Mouse (Mus musculus) splenic B cell, adult 2 months (primary cell): ENCODE measurements around the gene Cuedc1.

ENCODE experiments used
- DNase-seq: peaks from one replicate; pipeline ENCODE4 v3.0.0-alpha.2; 2011; ENCODE audit warnings: low read depth, low spot score
- H3K27me3 ChIP-seq: 2 replicates; pipeline ENCODE4 v1.6.1; 2012; ENCODE audit warnings: mild to moderate bottlenecking, low read length, moderate library complexity, mixed read lengths; ENCODE audit not compliant: control insufficient read depth, poor library complexity, insufficient read depth, severe bottlenecking
- H3K36me3 ChIP-seq: 2 replicates; pipeline ENCODE4 v1.6.1; 2012; ENCODE audit warnings: mild to moderate bottlenecking, low read length, moderate library complexity, mixed read lengths; ENCODE audit not compliant: control insufficient read depth, poor library complexity, insufficient read depth, severe bottlenecking

Gene Cuedc1

DNA sequence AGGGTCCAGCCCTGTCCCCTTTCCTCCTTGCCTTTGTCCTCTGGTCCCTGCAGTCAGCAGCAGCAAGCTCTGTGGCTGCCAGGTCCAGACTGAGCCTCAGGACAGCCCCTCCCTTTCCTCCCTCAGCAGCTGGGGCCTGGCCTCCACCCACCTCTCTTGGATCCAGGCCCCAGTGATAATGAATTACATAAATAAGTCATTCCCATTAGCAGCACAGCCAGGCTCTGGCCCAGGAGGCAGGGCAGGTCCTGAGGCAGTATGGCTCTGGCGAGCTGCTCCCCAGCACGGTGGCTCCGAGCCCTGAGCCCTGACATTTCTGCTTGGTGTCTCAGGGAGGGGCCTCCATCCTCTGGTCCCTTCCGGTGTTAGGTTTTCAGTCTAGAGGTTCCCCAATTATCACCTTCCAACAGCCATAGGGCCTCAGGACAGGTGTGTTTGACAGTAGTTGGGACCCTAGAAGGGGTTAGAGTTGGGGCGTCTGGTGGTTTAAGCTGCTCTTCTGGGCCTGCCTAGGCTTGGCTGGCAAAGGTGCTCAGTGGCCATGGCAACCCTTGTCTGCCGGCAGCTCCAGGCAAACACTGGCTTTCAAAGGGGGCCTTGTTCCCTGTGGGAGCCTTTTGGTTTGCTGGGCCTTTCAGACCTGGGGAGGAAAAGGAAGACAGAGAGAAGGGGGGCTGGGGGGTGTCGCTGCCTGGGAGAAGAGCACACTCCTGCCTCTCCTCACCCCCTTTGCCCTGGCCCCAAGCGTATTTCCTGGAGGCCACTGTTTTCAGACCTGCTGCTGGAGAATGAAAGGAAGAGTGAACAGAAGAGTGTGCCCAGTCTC is 21.2 kb downstream of the Cuedc1 start:
- Histone ChIP-seq H3K36me3 (no peaks in the 10 kb centered on the region), H3K27me3 (no peaks in the 10 kb centered on the region)
- no peak for DNase-seq

DNA sequence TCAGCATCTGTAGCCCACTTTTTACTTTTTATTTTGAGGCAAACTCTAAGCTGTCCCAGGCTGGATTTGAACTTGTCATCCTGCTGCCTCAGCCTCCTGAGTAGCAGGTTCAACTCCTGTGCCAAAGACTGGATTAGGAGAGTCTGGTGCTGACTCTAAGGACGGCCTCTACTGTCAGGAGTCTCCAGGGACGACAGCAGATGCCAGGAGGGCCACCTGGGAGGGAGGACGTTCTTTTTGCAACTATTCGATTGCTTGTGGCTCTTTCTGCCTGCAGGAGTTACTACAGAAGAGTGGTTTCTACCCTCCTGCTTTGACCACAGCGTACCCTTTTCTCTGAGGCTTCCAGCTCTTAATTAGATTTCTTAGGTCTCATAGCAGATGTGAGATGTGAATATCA is 24.7 kb downstream of the Cuedc1 start:
- Histone ChIP-seq H3K27me3 (no peaks in the 10 kb centered on the region), H3K36me3 (no peaks in the 10 kb centered on the region)
- no peak for DNase-seq

DNA sequence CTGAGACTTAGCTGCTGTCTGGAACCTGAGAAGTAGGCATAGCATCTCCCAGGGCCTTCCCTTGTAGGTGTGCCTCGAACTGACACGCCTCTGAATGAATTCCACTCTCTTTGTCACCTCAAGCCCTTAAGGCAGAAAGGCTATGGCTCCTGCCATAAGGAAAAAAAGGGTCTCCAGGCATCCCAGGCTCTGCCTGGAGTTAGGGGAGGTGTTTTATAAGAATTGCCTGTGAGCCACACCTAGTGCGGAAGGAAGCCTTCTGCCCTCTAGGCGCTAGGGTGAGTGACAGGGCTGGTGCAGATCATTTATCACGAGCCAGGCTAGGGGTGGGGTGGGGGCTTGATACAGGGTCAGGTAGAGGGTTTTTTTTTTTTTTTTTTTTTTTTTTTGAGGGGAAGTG is 25.2 kb downstream of the Cuedc1 start:
- H3K36me3 ChIP-seq, result no peaks in the 10 kb centered on the region
- no peaks in the 10 kb centered on the region for H3K27me3 ChIP-seq

DNA sequence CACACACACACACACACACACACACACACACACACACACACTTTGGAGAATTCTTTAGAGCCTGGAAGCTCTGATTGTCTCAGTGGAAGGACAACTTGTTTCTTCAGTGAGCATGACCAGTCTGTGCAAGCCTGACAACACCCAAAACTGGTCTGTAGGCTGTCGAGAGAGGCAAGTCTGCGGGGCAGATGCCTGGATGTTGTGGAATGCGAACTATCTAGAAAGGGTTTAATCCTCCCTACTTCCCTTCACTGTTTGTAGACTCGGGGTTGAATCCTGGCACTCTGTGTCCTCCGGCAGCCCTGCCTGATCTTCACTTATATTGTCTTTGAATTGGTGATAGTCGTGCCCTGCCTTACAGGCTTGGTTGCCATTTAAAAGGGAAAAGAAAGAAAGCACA is 25.9 kb downstream of the Cuedc1 start:
- no peak for DNase-seq
- no peaks in the 10 kb centered on the region for H3K36me3 ChIP-seq
- H3K27me3 ChIP-seq, result no peaks in the 10 kb centered on the region

More for the DNA sequence above, 25.2 kb downstream of the Cuedc1 start:
- DNase-seq, result no peak

DNA sequence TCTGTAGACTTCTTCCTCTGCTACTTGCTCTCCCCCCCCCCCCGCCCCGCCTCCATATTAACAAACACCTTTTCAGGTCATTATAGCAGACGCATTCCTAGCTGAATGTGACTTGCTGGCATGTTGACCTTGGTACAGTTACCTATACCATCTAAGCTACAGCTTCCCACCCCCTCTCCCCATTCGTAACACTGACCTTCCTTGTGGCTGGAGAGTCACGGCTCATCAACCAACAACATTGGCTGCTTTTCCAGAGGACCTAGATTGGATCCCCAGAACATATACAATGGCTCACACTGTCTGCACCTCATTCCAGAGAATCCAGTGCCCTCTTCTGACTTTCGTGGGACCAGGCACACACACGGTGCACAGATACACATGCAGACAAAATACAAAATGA is 27.6 kb downstream of the Cuedc1 start:
- no peaks in the 10 kb centered on the region for H3K36me3 ChIP-seq
- no peak for DNase-seq

DNA sequence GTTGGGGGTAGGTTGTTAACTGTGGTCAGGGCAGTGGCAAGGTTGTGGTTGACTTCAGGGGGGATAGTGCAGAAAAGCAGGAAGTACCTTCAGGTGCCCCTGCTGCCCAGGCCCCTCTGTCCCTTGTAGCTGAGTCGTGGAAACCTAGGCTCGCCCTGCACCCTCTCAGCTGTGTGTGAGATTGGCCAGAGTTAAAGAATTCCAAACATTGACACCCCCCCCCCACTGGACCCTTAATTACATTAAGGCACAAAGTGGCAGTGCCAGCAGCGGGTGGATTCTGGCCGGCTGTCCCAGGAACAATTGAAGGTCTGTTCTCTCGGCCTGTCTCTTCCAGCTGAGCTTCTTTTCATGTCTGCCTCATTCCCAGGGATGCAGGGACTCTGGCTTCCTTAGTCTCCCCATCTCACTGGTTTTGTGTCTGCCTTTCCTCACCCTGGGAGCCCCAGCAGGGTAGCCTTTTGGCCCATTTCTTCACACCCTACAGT is 28.5 kb downstream of the Cuedc1 start:
- no peak for DNase-seq
- Histone ChIP-seq H3K27me3 (no peaks in the 10 kb centered on the region), H3K36me3 (no peaks in the 10 kb centered on the region)

More for the DNA sequence above, 27.6 kb downstream of the Cuedc1 start:
- H3K27me3 ChIP-seq, result no peaks in the 10 kb centered on the region

DNA sequence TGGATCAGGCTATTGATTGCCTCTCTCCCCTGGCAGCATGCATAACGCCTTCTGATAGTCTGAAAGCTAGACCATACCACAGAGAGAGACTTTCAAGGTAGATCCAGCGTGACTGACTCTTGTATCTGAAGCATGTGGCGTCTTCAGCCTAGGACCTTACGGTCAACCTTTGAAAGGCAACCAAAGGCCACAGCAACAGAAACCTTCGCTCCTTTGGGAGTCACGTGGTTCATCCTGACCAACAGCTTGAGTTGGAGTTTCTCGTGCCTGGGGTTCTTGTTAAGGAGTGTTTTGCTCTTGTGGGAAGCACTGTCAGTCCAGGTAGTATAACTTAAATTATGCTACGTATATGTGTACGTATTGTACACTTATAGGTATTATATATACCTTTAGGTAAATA is 30.6 kb downstream of the Cuedc1 start:
- no peak for DNase-seq
- H3K36me3 ChIP-seq, result no peaks in the 10 kb centered on the region; the same call in 1 of the 2 replicates
- H3K27me3 ChIP-seq, result no peaks in the 10 kb centered on the region

DNA sequence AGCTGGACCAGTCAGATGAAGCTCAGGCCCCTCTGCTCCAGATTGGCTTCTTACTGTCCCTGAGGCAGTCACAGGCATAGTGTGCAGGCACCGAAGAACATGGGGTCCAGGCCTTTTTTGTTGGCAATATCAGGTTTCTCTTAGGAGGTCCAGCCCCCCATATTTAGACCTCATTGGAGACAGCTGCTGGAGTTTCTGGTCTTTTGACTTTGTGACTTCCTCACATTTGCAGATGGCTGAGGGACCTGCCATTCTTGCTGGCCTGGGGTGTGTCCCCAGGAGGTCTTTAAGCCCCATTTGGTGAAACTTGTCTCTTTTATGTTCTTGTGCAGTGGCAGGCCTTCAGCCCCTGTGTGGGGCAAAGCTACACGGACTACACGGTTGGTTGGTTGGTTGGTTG is 31.4 kb downstream of the Cuedc1 start:
- DNase-seq, result no peak
- Histone ChIP-seq H3K27me3 (no peaks in the 10 kb centered on the region), H3K36me3 (no peaks in the 10 kb centered on the region; the same call in 1 of the 2 replicates)

DNA sequence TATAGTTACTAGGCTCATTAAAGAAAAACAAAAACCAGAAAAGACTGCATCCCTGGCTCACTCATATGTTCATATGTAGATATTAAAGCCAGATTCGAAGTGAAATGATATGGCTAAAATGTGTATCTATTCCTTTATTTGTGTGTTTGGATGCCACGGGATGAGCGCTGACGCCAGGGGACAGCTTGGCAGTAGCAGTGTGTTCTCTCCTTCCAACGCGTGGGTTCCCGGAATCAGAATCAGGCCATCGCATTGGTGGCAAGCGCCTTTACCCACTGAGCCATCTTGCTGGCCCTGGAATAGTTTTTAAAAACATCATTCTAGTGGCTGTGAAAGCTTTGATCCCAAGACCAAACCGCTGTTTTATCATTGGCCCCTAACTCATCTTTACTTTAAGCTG is 32.1 kb downstream of the Cuedc1 start:
- Histone ChIP-seq H3K27me3 (no peaks in the 10 kb centered on the region), H3K36me3 (no peaks in the 10 kb centered on the region; the same call in 1 of the 2 replicates)
- no peak for DNase-seq

DNA sequence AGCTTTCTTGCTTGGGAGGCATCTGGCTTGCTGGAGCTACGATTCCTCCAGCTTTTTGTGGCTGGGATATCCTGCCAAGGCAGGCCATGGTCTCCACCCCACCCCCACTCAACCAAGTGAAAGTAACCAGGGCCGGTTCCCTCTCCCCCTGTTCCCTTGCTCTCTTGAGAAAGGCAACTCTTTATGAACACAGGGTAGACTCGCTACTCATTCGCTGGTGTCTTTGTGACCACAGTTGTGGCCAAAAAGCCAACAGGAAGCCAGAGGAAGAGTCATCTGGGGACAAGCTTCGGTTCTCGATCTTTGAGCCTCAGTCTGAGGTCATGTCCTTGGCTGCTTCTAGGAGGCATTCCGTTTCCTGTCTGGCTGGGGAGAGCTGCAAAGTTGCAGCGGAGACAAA is 34.0 kb downstream of the Cuedc1 start:
- DNase-seq, result peak; percentile 29
- Histone ChIP-seq H3K36me3 (no peaks in the 10 kb centered on the region; the same call in 1 of the 2 replicates), H3K27me3 (no peaks in the 10 kb centered on the region)

DNA sequence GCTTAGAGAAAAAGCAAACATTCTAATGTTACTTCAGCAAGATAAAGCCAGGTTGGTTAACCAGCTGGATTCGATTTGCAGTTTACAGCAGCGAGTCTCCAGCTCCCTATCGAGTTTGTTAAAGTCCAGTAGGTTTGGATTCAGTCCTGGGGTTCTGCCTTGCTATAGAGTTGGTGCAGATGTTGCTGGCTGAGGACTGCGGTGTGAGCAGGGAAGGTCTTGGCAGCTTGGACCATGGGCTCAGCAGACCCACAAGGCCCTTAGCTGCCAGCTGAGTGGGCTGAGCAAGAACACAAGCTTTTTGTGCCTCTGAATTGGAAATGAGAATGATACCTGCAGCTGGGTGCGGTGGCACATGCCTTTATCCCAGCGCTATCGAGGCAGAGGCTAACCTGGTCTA is 37.4 kb downstream of the Cuedc1 start:
- no peaks in the 10 kb centered on the region for H3K27me3 ChIP-seq
- DNase-seq, result no peak
- H3K36me3 ChIP-seq, result no peaks in the 10 kb centered on the region; the same call in 1 of the 2 replicates

DNA sequence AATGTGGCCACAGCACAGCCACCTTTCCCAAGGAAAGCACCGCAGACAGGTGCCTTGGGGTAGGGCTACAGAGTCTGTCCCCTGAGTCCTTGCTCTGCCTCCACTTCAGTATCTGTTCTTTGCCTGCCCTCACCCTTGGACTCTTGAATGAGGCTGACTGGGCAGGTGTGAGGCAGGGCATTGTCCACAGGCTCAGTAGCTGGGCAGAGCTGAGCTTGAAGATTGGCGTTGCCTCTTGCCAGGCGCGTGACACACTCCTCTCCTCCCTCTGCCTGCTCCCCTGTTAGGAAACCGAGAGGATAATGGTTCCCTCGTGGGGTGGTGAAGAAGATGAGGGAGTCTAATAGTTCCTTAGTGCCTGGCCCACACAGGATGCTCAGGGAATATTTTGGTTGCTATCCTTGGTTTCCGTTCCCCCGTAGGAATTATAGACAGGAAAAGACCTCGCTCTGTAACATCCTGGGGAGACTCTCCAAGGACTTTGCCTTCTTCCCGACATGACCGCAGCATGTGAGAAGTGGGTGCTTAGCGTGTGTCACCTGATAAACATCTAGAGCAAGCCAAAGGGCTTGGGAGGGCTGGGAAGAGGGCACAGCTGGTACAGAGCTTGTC is 40.1 kb downstream of the Cuedc1 start:
- no peaks in the 10 kb centered on the region for H3K27me3 ChIP-seq
- no peak for DNase-seq
- no peaks in the 10 kb centered on the region for H3K36me3 ChIP-seq

DNA sequence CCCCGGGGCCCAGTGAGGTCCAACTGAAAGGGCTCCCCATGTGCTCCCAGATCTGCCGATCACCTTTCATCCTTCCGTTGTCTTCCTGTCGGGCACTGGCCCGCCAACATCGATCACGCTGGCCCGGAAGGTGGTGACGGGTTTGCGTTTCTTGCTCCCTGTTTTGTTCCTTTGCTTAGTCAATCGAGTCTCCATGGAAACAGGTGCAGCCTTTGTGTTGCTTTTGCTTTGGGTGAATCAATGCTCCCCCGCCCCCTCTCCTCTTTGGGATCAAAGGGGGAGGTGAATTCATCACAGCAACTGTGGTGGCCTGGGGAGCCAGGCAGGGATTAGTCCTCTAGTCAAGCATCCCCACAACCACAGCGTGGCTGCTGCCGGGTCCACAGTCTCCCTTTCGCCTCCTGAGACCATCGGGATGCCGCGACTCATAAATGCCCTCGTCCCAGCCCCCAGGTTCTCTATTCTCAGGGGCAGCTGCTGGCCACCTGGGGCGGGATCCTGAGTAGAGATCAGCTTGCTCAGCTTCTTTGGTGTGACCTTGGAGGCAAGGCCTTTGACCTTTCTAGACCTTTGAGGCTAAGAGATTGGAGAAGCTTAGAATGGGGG is 41.5 kb downstream of the Cuedc1 start:
- Histone ChIP-seq H3K27me3 (no peaks in the 10 kb centered on the region), H3K36me3 (no peaks in the 10 kb centered on the region)
- DNase-seq, result no peak

DNA sequence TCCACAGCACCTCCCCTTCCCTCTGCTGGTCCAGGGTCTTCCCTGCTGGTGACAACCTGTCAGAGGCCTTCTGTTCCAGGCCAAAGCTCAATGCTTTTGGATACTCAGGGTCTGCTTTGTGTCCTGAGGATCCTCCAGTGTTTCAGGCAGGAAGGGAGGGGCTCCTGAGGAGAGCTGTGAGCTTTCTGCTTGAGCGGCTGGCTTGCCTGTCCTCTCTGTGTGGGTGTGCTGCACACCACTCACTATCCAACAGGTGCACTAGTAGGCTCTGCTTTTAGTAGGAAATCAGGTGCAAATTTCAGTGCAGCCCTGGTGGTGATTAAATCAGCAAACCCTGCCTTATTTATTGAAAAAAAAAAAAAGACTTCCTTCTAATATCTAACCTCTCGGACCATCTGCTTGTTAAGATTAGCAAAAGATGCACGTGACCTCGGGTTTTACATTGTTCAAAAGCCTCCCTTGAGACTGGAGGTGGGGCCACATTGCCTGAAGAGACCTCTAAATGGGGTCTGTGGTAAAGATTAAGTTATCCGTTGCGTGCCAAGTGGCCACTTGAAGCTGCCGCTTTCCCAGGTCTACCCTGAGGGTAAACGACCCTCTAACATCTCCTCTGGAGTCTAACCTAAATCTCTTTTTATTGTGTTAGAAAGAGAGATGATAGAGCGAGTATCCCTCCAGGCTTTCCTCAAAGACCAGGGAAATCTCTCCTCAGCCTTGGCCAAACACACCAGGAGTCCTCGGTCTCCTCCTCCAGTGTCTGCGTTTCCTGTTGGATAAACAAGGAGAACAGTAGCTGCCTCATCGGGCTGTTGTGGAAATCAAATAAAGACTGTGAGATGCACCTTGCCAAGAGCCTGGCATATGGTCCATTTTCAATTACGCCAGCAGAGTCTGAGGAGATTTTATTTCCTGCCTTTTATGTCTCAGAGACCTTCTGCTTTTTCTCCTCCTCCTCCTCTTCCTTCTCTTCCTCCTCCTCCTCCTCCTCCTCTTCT is 42.5 kb downstream of the Cuedc1 start:
- no peaks in the 10 kb centered on the region for H3K27me3 ChIP-seq
- no peaks in the 10 kb centered on the region for H3K36me3 ChIP-seq
- peak; percentile 52 for DNase-seq
